Mouse (Mus musculus) yolk sac, embryonic 10.5 days (tissue): ENCODE measurements at regions not wholly inside any gene's neighbourhood (a gene's known extent, or its start where the extent isn't known, plus 50 kb on each side); places are given as distances from the start of the nearest gene placed in this dataset.

Experiments used
- DNase-seq: peaks from one replicate; pipeline ENCODE4 v3.0.0-alpha.2; 2017; ENCODE audit warnings: low spot score

GRCm38 (mm10) chr17:48790526-48790925 is 141.7 kb upstream of the Lrfn2 start:
- DNase-seq, result no peak

- no peak for DNase-seq
Measured at GRCm38 (mm10) chr17:48792954-48793353, 139.2 kb upstream of the Lrfn2 start.

GRCm38 (mm10) chr17:48795773-48796172 is 136.4 kb upstream of the Lrfn2 start:
- no peak for DNase-seq

DNA sequence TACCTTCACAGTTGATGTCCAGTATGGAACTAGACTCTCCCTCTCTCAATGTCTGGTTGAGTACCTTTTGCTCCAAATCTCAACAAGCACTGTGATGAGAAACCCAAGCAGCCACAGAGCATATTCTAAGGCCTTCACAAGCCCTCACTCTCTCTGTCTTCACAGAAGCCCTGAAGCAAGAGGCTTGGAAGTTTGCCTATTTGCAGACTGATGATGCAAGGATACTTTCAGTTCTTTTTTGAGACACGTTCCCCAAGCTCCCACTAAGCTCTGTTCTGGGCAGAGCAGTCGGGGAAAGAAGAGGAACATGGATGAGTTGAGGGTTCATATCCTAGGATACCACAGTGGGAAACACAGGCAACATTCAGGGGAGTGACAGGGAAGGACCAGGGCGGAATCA is 134.0 kb upstream of the Lrfn2 start:
- no peak for DNase-seq

GRCm38 (mm10) chr17:48802673-48803072 is 129.5 kb upstream of the Lrfn2 start:
- no peak for DNase-seq

DNA sequence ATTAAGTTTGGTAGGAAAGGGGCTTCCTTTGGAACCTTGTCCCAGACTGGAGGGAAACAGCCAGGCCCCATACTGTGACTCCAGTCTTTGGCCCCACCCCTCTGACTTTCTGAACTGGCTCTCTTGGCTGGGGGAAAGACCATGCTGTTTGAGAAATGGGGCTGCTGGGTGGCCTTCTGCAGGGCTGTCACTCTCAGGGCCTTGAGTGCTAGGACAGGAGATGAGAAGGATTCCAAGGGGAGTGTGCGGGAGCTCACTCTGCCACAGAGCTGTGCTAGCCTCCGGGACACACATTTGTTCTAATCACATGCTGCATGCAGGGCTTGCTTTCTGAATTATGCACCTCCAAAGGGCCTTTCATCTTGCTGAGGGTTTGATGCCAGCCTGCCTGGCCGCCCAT is 124.3 kb upstream of the Lrfn2 start:
- DNase-seq, result no peak

- DNase-seq, result no peak
Measured at GRCm38 (mm10) chr17:48814753-48815504, 117.2 kb upstream of the Lrfn2 start.

GRCm38 (mm10) chr17:48816588-48817324 is 115.4 kb upstream of the Lrfn2 start:
- no peak for DNase-seq

DNA sequence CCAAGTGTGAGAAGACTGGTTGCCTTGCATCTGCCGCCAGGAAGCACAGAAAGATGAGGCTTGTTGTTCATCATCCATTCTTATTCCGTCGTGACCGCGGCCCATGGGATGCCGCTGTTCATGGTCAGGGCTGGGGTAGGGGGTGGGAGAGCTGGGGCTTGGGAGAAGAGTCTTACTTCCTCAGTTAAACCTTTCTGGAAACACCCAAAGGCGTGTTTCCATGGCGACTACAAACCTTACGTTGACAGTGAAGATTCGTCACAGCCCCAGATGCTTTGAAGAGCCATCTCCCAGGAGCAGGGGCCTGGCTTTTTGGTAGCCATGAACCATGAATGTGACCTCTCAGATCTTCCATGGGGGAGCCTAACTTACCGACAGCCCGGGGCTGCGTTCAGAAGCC is 114.6 kb upstream of the Lrfn2 start:
- DNase-seq, result no peak

DNA sequence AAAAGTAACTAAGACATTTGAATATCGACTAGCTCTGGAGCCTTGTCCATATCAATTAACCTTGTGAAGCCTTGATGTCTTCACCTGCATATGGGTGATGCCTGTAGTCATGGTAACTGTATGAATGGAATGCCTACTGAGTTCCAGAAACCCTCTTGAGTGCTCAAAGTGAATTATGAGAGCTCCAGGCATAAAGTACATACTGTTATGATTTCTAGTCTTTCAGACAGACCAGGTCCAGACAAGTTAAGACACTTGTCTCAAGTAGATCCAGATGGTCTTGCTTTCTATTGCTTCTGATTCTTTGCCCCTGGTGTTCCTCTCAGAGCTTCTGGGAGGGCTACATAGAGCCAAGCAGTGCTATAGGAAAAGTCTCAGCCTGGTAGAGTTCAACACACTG is 112.5 kb upstream of the Lrfn2 start:
- no peak for DNase-seq

- no peak for DNase-seq
Measured at GRCm38 (mm10) chr17:48822101-48822876, 109.9 kb upstream of the Lrfn2 start.

DNA sequence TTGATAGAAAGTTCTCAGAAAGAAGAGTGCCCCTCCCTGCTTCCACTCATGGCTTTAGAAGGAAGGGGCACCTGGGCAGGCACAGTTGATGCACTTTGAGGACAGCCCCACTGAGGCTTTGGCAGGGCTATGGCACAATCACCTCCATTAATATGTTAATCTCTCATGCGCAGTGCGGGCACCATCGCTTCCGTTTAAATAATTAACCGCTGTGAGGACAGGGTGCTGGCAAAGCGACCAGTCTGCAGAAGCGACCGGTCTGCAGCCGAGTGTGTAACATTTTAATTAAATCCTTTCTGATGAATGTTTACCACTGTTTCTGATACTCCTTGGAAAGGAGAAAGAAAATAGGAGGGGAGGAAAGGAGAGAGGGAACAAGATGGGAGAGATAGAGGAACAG is 108.3 kb upstream of the Lrfn2 start:
- DNase-seq, result no peak

GRCm38 (mm10) chr17:48825212-48825913 is 106.8 kb upstream of the Lrfn2 start:
- DNase-seq, result no peak

GRCm38 (mm10) chr17:48838297-48838979 is 93.7 kb upstream of the Lrfn2 start:
- DNase-seq, result no peak

GRCm38 (mm10) chr17:48847890-48848289 is 84.3 kb upstream of the Lrfn2 start:
- DNase-seq, result no peak

GRCm38 (mm10) chr17:48850910-48851309 is 81.3 kb upstream of the Lrfn2 start:
- DNase-seq, result no peak

- DNase-seq, result peak; percentile 3
Measured at GRCm38 (mm10) chr17:48858891-48859290, 73.3 kb upstream of the Lrfn2 start.

DNA sequence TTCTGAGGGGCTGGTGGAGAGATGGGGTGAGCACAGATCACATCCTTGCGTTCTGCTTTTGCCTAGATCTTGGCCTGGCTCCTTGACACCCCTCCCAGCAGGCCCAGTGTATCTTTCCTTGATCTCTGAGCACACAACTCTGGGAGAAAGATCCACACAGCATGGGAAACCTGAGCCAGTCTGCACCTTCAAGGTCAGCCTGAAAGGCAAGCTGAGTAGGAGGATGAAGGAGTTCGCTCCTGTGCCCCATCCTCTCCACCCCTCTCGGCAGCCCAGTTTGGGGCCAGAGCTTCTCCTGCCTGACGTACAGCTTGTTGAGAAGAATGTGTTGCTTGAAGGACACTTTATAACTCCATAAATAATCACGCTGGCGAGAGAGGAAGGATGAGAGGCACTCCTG is 61.7 kb upstream of the Lrfn2 start:
- DNase-seq, result no peak

GRCm38 (mm10) chr17:48877505-48877904 is 54.7 kb upstream of the Lrfn2 start:
- DNase-seq, result no peak

DNA sequence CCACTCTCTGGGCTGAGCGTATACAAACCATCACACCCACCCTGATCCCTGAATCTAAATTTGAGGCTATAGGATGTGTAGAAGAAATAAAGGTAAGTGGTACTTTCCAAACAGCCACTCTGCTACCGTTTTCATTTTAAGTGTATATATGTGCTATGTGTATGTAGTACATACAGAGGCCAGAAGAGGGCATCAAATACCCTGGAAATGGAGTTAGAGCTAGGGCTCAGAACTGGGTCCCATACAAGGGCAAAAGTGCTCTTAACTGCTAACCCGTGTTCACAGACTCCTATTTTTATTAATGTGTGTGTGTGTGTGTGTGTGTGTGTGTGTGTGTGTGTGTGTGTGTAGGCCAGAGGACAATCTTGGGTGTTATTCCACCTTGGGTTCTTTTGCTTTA is 51.6 kb upstream of the Lrfn2 start:
- no peak for DNase-seq

DNA sequence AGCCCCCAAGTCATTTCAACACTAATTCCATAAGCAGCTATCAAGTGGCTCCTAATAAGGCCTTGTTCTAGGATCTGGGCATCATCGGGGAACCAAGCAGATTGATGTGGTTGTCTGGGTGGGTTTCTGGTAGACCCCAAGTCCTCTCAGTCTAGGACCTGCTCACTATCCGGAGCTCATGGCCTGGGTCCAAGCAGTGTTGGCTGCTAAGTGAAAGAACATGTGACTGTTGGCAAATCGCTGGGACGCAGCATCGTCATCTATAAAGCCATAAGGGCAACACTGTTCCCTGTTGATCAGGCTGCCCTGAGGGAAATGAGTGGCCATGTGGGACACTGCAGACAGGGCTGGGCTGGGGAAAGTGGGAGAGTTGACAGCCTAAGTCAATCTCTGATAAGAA is 50.2 kb upstream of the Lrfn2 start:
- DNase-seq, result no peak
